In the genomic region with DNA sequence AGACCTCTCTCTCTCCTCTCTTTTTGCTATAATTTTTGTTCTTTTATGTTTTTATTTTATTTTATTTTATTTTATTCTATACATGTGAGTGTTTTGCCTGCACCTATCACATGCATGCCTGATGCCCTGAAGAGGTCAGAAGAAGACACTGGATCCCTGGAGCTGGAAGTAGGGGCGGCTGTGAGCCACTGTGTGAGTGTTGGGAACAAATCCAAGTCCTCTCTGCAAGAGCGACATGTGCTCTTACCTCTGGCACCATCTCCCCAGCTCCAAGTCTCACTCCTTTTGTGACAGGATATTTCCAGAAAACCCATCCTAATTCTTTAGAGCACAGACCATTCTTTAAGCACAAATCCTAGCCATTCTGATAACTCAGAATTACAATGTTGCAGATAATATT, we compare ENCODE assay signal across 23 mouse cellular contexts.
"Had no signal": no experiment of that assay in that cellular context is flagged by ENCODE, and none has a peak within 500 bp of the region (broad histone marks: within the 10 kb centered on the region; RNA-seq: fewer than 3 reads in every experiment).

No protein-coding gene starts in this region.

- ATAC-seq: liver, embryonic 12.5 days; midbrain, embryonic 13.5 days; midbrain, embryonic 16.5 days had no signal

- H3K36me3 ChIP-seq: limb, embryonic 10.5 days; limb, embryonic 13.5 days; liver, embryonic 12.5 days; liver, embryonic 15.5 days; lung, embryonic 15.5 days; midbrain, embryonic 10.5 days; midbrain, embryonic 13.5 days; neural tube, embryonic 13.5 days had no signal

- H3K27me3 ChIP-seq: limb, embryonic 13.5 days; liver, embryonic 12.5 days; liver, embryonic 15.5 days; lung, embryonic 15.5 days; megakaryocyte, embryonic 14.5 days; midbrain, embryonic 13.5 days; neural tube, embryonic 13.5 days had no signal

- H3K27ac ChIP-seq: limb, embryonic 10.5 days; limb, embryonic 13.5 days; liver, embryonic 12.5 days; liver, embryonic 15.5 days; lung, embryonic 15.5 days; midbrain, embryonic 10.5 days; midbrain, embryonic 13.5 days; neural tube, embryonic 13.5 days; stomach, postnatal 0 days had no signal

- H3K9me3 ChIP-seq: limb, embryonic 10.5 days; limb, embryonic 13.5 days; liver, embryonic 12.5 days; liver, embryonic 15.5 days; lung, embryonic 15.5 days; midbrain, embryonic 10.5 days; midbrain, embryonic 13.5 days; neural tube, embryonic 13.5 days had no signal

- DNase-seq: kidney, postnatal 14 days; kidney, postnatal 4 days; liver; lung, adult 18-20 months; lung, postnatal 10 days; lung, postnatal 36 days; retina, postnatal 1 day; right cerebral cortex, postnatal 25 days; thymus, adult 2 months; thymus, postnatal 14 days; thymus, postnatal 4 days had no signal

- H3K4me1 ChIP-seq: liver, embryonic 12.5 days; liver, embryonic 15.5 days; lung, embryonic 15.5 days; megakaryocyte, embryonic 14.5 days; midbrain, embryonic 10.5 days; midbrain, embryonic 13.5 days had no signal

- H3K4me2 ChIP-seq: limb, embryonic 13.5 days; liver, embryonic 12.5 days; liver, embryonic 15.5 days; lung, embryonic 15.5 days; midbrain, embryonic 13.5 days; neural tube, embryonic 13.5 days had no signal

- H3K4me3 ChIP-seq: limb, embryonic 10.5 days; limb, embryonic 13.5 days; liver, embryonic 12.5 days; liver, embryonic 15.5 days; lung, embryonic 15.5 days; midbrain, embryonic 10.5 days; midbrain, embryonic 13.5 days; myocyte; neural tube, embryonic 13.5 days had no signal

- H3K9ac ChIP-seq: limb, embryonic 13.5 days; liver, embryonic 12.5 days; liver, embryonic 15.5 days; lung, embryonic 15.5 days; midbrain, embryonic 13.5 days; neural tube, embryonic 13.5 days had no signal
